Mouse (Mus musculus) cerebellum, postnatal 14 days (tissue): ENCODE results near the gene Gm20708.
A peak's percentile ranks its signal among the peaks of the same experiment; 100 is the strongest.

ENCODE experiments used
- DNase-seq, 2 experiments: peaks; one replicate each; pipeline ENCODE4 v3.0.0; 2021; ENCODE audit warnings: mixed read lengths in 2 of 2

Gene Gm20708

GRCm38 (mm10) chr11:117871376-117871775 lies 61.9 kb downstream of the Gm20708 start:
- no peak for DNase-seq

GRCm38 (mm10) chr11:117871911-117872584 lies 62.6 kb downstream of the Gm20708 start:
- DNase-seq, result no peak

GRCm38 (mm10) chr11:117872861-117873608 lies 63.6 kb downstream of the Gm20708 start, which contains the start of gene Tha1:
Gene Tha1 (minus strand): TSS chr11:117873481.
- peak; percentile 86 to 87 for DNase-seq

- DNase-seq, result peak in 1 of 2 experiments; percentile 56
Observed at GRCm38 (mm10) chr11:117874419-117874818, 65.0 kb downstream of the Gm20708 start.

GRCm38 (mm10) chr11:117875681-117876080 lies 66.2 kb downstream of the Gm20708 start:
- no peak for DNase-seq

GRCm38 (mm10) chr11:117877917-117878745 lies 68.7 kb downstream of the Gm20708 start:
- DNase-seq, result peak; percentile 58 to 75

- peak; percentile 29 to 46 for DNase-seq
Observed at GRCm38 (mm10) chr11:117878892-117879291, 69.4 kb downstream of the Gm20708 start.

- DNase-seq, result peak in 1 of 2 experiments; percentile 33
Observed at GRCm38 (mm10) chr11:117879676-117880075, 70.2 kb downstream of the Gm20708 start.

- DNase-seq, result peak; percentile 48 to 62
Observed at GRCm38 (mm10) chr11:117880336-117880976, 71.0 kb downstream of the Gm20708 start.

GRCm38 (mm10) chr11:117880977-117881358 lies 71.5 kb downstream of the Gm20708 start:
- no peak for DNase-seq

- DNase-seq, result peak in 1 of 2 experiments; percentile 37
Observed at GRCm38 (mm10) chr11:117881787-117882186, 72.3 kb downstream of the Gm20708 start.

- peak; percentile 36 to 50 for DNase-seq
Observed at GRCm38 (mm10) chr11:117882208-117882607, 72.7 kb downstream of the Gm20708 start.

GRCm38 (mm10) chr11:117886000-117886399 lies 76.5 kb downstream of the Gm20708 start:
- no peak for DNase-seq

- no peak for DNase-seq
Observed at GRCm38 (mm10) chr11:117888168-117888852, 78.8 kb downstream of the Gm20708 start.

- no peak for DNase-seq
Observed at GRCm38 (mm10) chr11:117888853-117889822, 79.7 kb downstream of the Gm20708 start.
